Mouse (Mus musculus) natural killer cell, adult 2 months (primary cell): Measurements from ENCODE around the gene Bri3.

Experiments
- DNase-seq, 2 experiments: peaks; one replicate each; pipeline ENCODE4 v3.0.0; 2022; ENCODE audit warnings: low spot score in 2 of 2

The Bri3 gene

GRCm38 (mm10) chr5:144261309-144261708, 17.1 kb downstream of the Bri3 start:
- no peak for DNase-seq

- no peak for DNase-seq
These were observed 17.6 kb downstream of the Bri3 start for GRCm38 (mm10) chr5:144261829-144262228.

- DNase-seq = no peak
These were observed 18.8 kb downstream of the Bri3 start for GRCm38 (mm10) chr5:144263082-144263481.

- no peak for DNase-seq
These were observed 19.3 kb downstream of the Bri3 start for GRCm38 (mm10) chr5:144263496-144263895.

GRCm38 (mm10) chr5:144267535-144268241, 23.5 kb downstream of the Bri3 start:
- DNase-seq = no peak

GRCm38 (mm10) chr5:144269926-144270325, 25.7 kb downstream of the Bri3 start:
- no peak for DNase-seq

- no peak for DNase-seq
These were observed 26.2 kb downstream of the Bri3 start for GRCm38 (mm10) chr5:144270420-144270819.

- no peak for DNase-seq
These were observed 26.9 kb downstream of the Bri3 start for GRCm38 (mm10) chr5:144271118-144271517.

- no peak for DNase-seq
These were observed 27.5 kb downstream of the Bri3 start for GRCm38 (mm10) chr5:144271772-144272171.

DNA sequence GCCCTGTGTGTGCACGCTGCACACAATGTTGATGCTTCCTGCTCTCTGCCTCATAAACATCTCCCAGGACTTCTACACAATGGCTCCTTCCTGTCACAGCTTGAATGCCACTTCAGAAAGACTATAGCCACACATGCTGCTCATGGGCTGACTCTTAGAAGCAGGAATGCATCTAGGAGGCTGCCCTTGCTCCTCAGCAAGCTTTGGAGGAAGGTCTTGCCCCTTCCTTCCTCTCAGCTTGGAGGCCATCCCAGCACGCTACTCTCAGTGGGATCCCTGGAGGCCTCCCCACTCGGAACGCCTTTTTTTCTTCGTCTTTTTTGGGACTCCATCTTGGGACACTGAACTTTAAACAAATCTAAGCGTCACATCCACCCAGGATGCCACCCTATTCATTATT, 30.7 kb downstream of the Bri3 start:
- DNase-seq = no peak

GRCm38 (mm10) chr5:144276898-144277630, 32.8 kb downstream of the Bri3 start:
- DNase-seq = peak in 1 of 2 experiments; percentile 67

DNA sequence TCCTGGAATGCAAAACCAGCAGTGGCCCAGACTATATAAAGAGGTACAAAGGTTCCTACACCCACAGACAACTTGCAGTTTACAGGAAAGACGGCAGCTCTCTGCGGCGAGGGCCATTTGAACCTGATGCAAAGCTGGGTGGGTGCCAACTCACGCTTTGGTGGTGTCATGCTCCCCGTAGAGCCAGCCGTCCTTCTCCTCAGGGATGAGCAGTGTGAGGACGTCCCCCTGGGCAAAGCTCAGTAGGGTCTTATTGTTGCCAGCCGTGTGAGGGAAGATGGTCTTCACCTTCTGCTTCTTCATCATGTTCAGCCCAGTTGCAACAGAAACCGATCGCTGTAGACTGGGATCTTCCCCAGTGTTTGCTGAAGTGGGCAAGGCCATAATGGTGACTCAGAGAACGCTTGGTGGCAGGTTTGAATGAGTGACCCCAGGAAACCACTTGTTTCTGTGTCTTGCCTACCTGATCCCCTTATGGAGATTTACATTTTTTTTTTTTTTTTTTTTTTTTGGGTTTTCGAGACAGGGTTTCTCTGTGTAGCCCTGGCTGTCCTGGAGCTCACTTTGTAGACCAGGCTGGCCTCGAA, 34.2 kb downstream of the Bri3 start:
- no peak for DNase-seq

DNA sequence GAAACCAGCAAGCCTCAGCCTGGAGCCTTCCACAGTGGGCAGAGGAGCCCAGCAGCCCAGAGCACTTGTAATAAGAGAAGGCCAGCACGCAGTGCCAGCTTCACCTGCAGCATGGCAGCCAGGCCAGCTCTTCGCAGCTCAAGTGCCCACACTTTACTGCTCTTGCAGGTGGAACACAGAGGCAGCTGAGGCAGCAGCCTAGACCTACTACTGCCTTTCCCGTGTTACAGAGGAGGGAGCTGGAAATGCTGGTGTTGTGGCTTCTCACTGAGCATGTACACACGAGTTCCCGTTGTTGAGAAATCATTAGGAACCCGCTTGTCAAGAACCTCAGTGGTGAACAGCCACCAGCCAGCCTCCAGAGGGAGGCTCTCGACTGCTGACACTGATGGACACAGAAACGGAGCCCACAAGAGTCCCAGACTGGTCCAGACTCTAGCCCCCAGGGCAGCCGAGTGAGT, 34.9 kb downstream of the Bri3 start:
- DNase-seq = no peak

GRCm38 (mm10) chr5:144279926-144280325, 35.7 kb downstream of the Bri3 start:
- no peak for DNase-seq

GRCm38 (mm10) chr5:144282470-144283260, 38.4 kb downstream of the Bri3 start:
- no peak for DNase-seq

DNA sequence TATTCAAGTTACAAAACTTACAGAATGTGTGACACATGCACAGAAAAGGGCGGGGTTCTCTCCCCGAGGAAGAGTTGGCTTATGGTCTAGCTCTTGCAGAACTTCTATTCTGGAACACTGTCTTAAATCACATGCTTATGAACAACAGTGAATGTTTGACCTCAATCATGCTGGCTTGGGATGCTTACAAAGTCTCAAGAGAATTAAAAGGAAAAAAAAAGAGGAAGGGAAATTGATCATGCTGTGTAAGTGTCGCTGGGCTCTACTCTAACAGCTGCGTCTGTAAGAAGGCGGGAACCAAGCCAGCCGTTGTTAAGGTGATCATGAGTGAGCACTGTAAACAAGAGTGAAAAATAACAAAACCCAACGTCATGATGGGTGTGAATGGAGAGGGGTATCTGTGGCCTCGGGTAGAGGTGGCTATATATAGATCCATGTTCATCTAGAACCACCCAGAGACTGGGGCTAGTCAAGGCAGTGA, 39.4 kb downstream of the Bri3 start:
- peak; percentile 44 to 74 for DNase-seq

DNA sequence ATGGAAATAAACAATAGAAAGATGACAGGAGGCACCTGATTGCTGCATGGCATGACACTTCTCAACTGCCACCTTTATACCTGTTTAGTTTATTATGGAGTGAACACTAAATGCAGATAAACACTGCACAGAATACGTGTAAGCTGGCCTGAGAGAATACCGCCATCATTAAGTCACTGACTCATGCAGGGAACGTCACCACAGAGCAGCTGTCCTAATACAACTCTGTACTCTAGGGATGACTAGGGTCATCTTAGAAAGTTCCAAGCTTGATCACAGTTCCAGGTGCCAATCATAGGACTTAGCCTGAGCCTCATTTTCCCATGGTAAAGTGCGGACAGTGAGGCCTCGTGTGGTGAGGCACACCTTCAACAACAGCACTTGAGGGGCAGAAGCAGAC, 40.4 kb downstream of the Bri3 start:
- no peak for DNase-seq

DNA sequence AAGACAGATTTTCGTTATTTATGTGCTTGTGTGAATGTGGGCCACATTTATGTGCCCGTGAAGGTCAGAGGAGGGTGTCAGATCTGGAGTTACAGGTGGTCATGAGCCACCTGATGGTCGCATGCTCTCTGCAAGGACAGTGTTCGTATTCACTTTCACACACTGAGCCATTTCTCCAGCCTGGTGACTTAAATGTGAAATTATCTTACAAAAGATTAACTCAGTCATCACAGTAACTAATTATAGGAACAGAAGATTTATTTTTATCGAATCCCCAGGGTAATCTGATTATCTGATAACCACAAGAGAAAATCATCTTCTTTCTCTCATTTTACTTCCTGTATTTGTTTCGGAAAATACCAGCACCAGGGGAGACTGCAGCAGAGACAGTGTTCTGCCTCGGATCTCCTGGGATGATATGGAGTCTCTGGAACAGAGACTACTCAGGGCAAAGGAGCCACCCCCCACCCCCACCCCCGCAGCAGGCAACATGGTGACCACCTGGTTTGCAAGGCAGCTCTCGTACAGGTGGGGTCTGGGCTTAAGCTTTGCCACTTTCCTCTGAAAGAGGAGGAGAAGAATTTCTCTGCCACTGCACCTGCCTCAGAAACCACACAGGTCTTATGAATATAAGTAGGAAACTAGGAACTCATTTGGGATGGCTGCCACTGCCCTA, 42.5 kb downstream of the Bri3 start:
- peak in 1 of 2 experiments; percentile 28 for DNase-seq

GRCm38 (mm10) chr5:144287267-144287820, 43.1 kb downstream of the Bri3 start:
- no peak for DNase-seq

GRCm38 (mm10) chr5:144288391-144288790, 44.2 kb downstream of the Bri3 start:
- DNase-seq = no peak
